12 mouse cellular contexts compared by ENCODE assay signal in genomic region chr3:60602923-60603549, GRCm38 (mm10).
DNase-seq lines count a peak whose midpoint lies in the region; ATAC-seq lines count a peak whose summit lies in the region.
"Had no signal": no experiment of that assay in that cellular context is flagged by ENCODE, and none has a peak within 500 bp of the region (broad histone marks: within the 10 kb centered on the region; RNA-seq: fewer than 3 reads in every experiment).

No protein-coding gene starts in this region.

- no peak overlapping the region for H3K27ac ChIP-seq in kidney, embryonic 15.5 days
- no peak overlapping the region for H3K27ac ChIP-seq in kidney, embryonic 16.5 days (ENCODE audit: low read length)
- H3K27ac ChIP-seq: hindbrain, embryonic 15.5 days; limb, embryonic 15.5 days; midbrain, embryonic 12.5 days had no signal

- H3K27me3 ChIP-seq in kidney, embryonic 15.5 days, result no peaks in the 10 kb centered on the region
- H3K27me3 ChIP-seq in kidney, embryonic 16.5 days (ENCODE audit: insufficient read depth, low read length), result no peaks in the 10 kb centered on the region
- H3K27me3 ChIP-seq: hindbrain, embryonic 15.5 days; limb, embryonic 15.5 days; midbrain, embryonic 12.5 days had no signal

- peak; percentile 17 for DNase-seq in MN1 (ENCODE audit: low spot score)
- no peak for DNase-seq in layer of hippocampus, adult 11-12 months (ENCODE audit: low spot score)
- no peak for DNase-seq in right cerebral cortex, adult 18-20 months
- DNase-seq: cerebellum, postnatal 14 days had no signal

- H3K4me3 ChIP-seq in kidney, embryonic 15.5 days (replicated peaks), result no peak overlapping the region
- H3K4me3 ChIP-seq in kidney, embryonic 16.5 days (ENCODE audit: low read length), result no peak overlapping the region
- H3K4me3 ChIP-seq: hindbrain, embryonic 15.5 days; limb, embryonic 15.5 days; midbrain, embryonic 12.5 days had no signal

- H3K36me3 ChIP-seq in kidney, embryonic 15.5 days, result peaks cover 11% of the 10 kb centered on the region; the same call in 1 of the 2 replicates
- H3K36me3 ChIP-seq in kidney, embryonic 16.5 days (ENCODE audit: insufficient read depth, low read length), result peaks cover 8% of the 10 kb centered on the region
- H3K36me3 ChIP-seq: hindbrain, embryonic 15.5 days had no signal

- no peak overlapping the region for H3K4me2 ChIP-seq in kidney, embryonic 15.5 days
- H3K4me2 ChIP-seq in kidney, embryonic 16.5 days (replicated peaks; ENCODE audit: low read depth, low read length), result no peak overlapping the region
- H3K4me2 ChIP-seq: hindbrain, embryonic 15.5 days; limb, embryonic 15.5 days; midbrain, embryonic 12.5 days had no signal

- WGBS in kidney, embryonic 15.5 days, result 87% methylated on average over 4 of the region's 4 CpGs
- 88% methylated on average over 4 of the region's 4 CpGs for WGBS in kidney, embryonic 16.5 days

- H3K9ac ChIP-seq in kidney, embryonic 15.5 days, result no peak overlapping the region
- no peak overlapping the region for H3K9ac ChIP-seq in kidney, embryonic 16.5 days (replicated peaks; ENCODE audit: low read length)
- H3K9ac ChIP-seq: hindbrain, embryonic 15.5 days; limb, embryonic 15.5 days; midbrain, embryonic 12.5 days had no signal

- H3K9me3 ChIP-seq in kidney, embryonic 15.5 days (replicated peaks), result no peaks in the 10 kb centered on the region
- H3K9me3 ChIP-seq in kidney, embryonic 16.5 days (ENCODE audit: low read length), result no peaks in the 10 kb centered on the region
- H3K9me3 ChIP-seq: hindbrain, embryonic 15.5 days; limb, embryonic 15.5 days; midbrain, embryonic 12.5 days had no signal

- 0 out of 2 replicates have a peak, but pooled peaks have one; percentile 46 for ATAC-seq in kidney, embryonic 15.5 days (replicated peaks; ENCODE audit: low FRiP score)
- no peak for ATAC-seq in kidney, embryonic 16.5 days (ENCODE audit: low FRiP score, low TSS enrichment)
- peak; percentile 13; the same call in 1 of the 2 replicates for ATAC-seq in granulocyte monocyte progenitor cell, adult 5-6 weeks (replicated peaks; ENCODE audit: poor library complexity, severe bottlenecking)
- peak; percentile 92 for ATAC-seq in megakaryocyte-erythroid progenitor cell, adult 5-6 weeks (replicated peaks; ENCODE audit: low FRiP score, low TSS enrichment, poor library complexity, severe bottlenecking)
- ATAC-seq in frontal cortex, adult (ENCODE audit: low TSS enrichment), result no peak

- H3K4me1 ChIP-seq in kidney, embryonic 15.5 days, result 0 out of 2 replicates have a peak, but pooled peaks cover 2% of the 10 kb centered on the region
- H3K4me1 ChIP-seq in kidney, embryonic 16.5 days (ENCODE audit: insufficient read depth, low read length), result no peaks in the 10 kb centered on the region
- H3K4me1 ChIP-seq: hindbrain, embryonic 15.5 days; limb, embryonic 15.5 days; midbrain, embryonic 12.5 days had no signal

Comparison
In these comparisons a context has a peak if more than half of its experiments do, and no peak if none do; other contexts are left out.
1. ATAC-seq: peak in kidney, embryonic 15.5 days (single experiment), granulocyte monocyte progenitor cell, adult 5-6 weeks (single experiment) and megakaryocyte-erythroid progenitor cell, adult 5-6 weeks (single experiment); none in kidney, embryonic 16.5 days (single experiment) and frontal cortex, adult (single experiment).